Mouse (Mus musculus) embryonic fibroblast, embryonic 13.5 days (primary cell): ENCODE results near the gene Col4a3bp.

Experiments used
- CTCF ChIP-seq: IDR thresholded peaks from 2 replicates; pipeline ENCODE4 v1.5.1; 2011; ENCODE audit warnings: mild to moderate bottlenecking, control low read depth, low read length, moderate library complexity, borderline replicate concordance; ENCODE audit not compliant: insufficient read depth
- POLR2A ChIP-seq: IDR thresholded peaks from 2 replicates; pipeline ENCODE4 v1.6.1; 2011; ENCODE audit warnings: low read depth, mild to moderate bottlenecking, control low read depth, low read length, moderate library complexity

GRCm38 (mm10) chr13:96511262-96511661, 31.2 kb upstream of the Col4a3bp start:
- TF ChIP-seq POLR2A (no peak), CTCF (no peak)
